Mouse (Mus musculus) E14TG2a.4 (cell line): ENCODE results near the gene Atp5c1.

Experiments used
- CTCF ChIP-seq: conservative IDR thresholded peaks from 2 replicates; pipeline ENCODE4 v1.5.1; 2014; ENCODE audit warnings: low read length
- NANOG ChIP-seq: IDR thresholded peaks from 2 replicates; pipeline ENCODE4 v1.6.1; 2014; ENCODE audit warnings: borderline replicate concordance, low read length, mixed read lengths
- POU5F1 ChIP-seq: IDR thresholded peaks from 2 replicates; pipeline ENCODE4 v1.6.1; 2014; ENCODE audit warnings: low read length, borderline replicate concordance

GRCm38 (mm10) chr2:10098598-10099215 lies 18.4 kb upstream of the Atp5c1 start:
- TF ChIP-seq CTCF, result peak; percentile 64
- no peak for TF ChIP-seq POU5F1
- no peak for TF ChIP-seq NANOG
